Mouse (Mus musculus) fibroblast of lung, adult 2 months (primary cell): ENCODE data around the gene Akap9.
"Not testable (repeated sequence)": the region's sequence is repeated elsewhere in the genome, so short reads cannot be mapped to it uniquely, and the experiment has no call there.

Experiments used
- DNase-seq: peaks from one replicate; pipeline ENCODE4 v3.0.0-alpha.2; 2011; ENCODE audit warnings: low read depth

Gene Akap9

GRCm38 (mm10) chr5:4040372-4040771, 112.5 kb downstream of the Akap9 start:
- DNase-seq: no peak

DNA sequence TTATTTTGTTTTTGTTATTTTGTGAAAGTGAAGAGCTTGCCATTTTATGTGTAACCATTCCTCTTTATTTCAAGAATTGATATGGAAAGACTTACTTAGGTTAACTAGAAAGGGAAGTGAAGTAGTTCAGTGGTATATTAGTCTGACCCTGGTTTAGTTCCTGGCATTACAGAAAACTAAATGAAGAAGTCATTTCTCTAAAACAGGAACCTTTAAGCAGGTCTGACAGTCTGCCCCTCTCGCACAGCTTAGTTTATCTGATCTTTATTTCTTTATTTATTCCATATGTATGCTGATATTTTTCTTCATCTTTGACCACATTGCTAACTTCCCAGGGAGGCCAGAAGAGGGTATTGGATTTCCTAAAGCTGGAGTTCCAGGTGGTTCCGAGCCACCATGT, 113.1 kb downstream of the Akap9 start:
- DNase-seq: no peak

DNA sequence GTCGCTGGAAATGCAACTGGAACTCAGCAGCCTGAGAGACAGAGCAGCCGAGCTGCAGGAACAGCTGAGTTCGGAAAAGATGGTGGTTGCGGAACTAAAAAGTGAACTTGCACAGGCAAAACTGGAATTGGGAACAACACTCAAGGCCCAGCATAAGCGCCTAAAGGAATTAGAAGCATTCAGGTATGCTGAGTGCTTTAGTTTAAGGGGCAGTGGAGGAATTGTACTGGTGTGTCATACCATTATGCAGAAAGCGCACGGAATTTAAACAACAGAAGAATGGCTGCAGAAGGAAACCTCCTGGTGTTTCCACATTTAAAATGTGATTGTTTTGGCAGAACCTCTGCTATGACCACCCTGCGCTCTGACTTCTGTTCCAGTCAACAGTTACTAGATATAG, 132.5 kb downstream of the Akap9 start:
- DNase-seq: no peak

DNA sequence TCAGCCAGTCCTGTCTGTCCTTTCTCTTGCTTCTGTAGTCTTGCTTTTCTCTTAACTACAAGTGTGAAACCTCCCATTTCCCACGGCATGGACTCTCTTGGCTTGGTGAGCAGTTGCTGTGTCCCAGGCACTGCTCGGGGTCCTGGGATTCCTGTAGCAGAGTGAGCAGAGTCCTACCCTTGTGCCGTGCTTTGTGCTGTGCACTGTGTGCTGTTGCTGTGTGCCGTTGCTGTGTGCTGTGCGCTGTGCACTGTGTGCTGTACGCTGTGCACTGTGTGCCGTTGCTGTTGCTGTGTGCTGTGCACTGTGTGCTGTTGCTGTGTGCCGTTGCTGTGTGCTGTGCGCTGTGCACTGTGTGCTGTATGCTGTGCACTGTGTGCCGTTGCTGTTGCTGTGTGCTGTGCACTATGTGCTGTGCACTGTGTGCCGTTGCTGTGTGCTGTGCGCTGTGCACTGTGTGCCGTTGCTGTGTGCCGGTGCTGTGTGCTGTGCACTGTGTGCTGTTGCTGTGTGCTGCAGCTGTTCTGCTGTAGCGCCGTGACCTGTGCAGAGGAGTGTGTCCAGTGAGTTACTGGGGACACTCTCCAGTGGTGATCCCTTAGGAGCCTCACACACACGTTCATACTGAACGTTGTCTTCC, 138.7 kb downstream of the Akap9 start:
- DNase-seq: no peak

DNA sequence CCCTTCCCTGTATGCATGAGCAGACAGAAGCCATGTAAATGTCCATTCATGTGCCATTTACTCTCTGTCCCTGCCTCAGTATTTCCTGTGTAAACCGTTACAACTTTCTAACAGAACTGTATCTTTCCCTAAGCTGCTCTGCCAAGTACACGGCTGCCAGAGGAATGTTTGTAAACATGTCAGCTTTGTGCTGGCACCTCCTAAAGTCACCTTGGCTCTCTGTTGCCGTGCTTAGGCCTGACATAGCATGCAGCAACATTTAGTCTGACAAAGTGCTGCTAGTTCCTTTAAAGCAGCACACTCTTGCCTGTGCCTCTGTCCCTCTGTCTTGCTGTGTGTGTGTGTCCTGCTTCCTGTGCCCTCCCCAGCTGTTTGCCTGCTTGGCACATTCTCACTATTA, 139.3 kb downstream of the Akap9 start:
- no peak for DNase-seq

DNA sequence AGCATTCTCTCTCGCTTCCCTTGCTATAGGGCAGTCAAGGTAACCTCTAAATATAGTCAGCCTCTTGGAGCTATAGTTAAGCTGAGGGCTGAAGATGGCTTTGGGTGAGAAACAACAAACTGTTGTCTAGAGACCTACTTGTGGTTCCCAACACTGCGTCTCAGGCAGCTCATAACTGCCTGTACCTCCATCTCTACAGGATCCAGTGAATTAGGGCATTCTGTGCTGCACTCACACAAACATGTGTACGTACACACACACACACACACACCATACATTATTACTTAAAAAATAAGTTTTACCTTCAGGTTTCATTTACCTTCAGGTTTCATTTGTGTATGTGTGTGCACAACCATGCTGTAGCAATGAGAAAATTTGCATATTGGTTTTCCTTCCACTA, 151.2 kb downstream of the Akap9 start:
- no peak for DNase-seq

DNA sequence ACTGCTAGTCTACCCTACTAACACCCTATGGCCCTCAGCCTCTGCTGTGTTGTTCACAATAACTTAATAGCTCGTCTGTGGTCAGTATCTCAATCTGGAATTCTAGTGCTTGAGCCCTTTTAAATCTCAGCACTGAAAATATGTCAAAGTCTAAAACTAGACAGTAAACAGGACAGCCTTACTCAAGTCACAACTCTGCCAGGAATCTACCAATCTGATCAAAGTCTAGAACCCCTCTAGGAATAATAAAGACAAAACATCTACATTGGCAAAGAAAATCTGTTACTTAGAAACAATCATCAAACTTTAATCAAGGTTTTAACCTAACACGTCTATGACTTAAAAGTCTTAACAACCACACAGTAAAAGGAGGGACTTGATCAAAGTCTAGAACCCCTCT, 153.0 kb downstream of the Akap9 start:
- DNase-seq: no peak

DNA sequence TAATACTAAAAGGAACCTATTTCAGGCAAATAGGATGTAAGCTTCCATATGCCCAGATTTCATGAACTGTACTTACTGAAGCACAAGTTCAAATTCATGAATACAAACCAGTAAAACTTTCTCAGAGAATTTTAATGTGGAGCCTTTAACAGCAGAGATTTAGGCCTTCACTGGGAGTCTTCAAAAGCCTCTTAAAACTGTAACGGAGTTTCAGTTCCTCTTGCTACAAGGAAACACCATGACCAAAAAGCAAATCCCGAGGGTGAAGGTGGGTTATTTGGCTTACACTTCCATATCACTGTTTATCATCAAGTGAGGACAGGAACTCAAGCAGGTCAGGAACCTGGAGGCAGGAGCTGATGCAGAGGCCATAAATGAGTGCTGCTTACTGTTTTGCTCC, 153.7 kb downstream of the Akap9 start:
- no peak for DNase-seq

DNA sequence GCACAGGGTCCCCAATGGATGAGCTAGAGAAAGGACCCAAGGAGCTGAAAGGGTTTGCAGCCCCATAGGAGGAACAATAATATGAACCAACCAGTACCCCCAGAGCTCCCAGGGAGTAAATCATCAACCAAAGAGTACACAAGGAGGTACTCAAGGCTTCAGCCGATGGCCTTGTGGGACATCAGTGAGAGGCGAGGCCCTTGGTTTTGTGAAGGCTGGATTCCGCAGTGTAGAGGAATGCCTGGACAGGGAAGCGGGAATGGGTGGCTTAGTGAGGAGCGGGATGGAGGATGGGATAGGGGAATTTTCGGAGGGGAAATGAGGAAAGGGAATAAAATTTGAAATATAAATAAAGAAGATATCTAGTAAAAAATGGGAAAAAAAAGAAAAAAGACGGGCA, 157.1 kb downstream of the Akap9 start:
- no peak for DNase-seq

DNA sequence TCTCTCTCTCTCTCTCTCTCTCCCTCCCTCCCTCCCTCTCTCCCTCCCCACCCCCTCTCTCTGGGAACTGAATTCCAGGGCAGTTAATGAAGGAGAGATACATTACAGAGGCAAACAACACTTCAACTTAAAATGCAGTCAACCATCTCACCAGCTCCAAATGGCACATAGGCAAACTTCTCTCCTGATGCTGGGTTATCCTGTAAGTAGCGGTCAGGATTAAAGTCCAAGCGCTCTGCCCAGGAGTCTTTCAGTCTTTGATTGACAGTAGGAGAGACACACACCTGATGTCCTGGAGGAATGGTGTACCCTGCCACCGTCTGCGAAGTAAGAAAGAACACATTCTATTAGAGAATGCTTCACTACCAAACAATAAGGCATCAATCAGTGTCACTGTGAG, 158.5 kb downstream of the Akap9 start:
- DNase-seq: no peak

DNA sequence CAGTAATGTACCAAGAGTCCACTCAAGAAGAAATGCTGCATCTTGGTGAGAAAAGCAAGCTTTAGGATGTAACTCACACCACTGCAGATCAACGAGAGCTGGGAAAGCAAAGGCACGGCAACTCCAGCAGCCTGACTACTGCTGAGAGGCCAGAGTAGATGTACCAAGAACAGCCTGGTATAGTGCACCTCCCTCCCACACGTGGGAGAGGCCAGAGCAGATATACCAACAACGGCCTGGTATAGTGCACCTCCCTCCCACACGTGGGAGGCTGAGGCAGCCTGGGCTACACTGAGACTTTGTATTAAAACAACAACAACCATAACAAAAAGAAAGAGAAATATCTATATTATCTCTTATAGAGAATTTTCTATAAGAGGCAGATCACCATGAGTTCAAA, 160.3 kb downstream of the Akap9 start:
- DNase-seq: no peak

DNA sequence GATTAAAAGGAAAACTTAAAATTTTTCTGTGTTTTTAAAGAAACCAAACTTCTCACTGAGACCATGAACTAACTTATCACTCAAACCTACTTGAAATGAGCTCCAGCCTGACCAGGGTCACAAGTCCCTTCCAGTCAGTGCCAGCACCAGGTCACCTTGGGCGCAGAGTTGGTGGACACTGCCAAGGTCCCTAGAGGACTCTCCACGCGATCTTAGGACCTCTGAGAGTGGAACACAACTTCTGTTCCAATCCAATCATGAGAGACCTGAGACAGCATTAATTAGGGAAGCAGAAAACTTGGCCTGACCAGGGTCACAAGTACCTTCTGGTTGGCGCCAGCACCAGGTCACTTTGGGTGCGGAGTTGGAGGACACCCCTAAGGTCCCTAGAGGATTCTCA, 166.6 kb downstream of the Akap9 start:
- no peak for DNase-seq

DNA sequence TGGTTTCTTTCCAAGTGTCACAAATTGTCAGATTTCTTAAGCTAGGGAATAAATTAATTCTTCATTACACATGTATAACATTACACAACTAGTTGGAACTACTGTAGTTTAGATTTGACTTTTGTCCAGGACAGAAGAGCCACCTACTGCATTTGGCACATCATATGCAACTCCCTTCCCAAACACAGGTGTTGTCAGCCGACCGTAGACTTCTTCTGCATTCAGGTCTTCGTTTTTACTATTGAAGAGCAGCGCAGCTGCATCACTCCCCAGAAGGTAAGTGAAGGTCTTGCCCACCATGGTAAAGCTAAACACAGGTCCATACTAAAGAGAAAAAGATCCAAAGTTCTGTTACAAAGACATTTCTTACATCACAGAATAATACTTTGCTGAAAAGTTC, 173.2 kb downstream of the Akap9 start:
- no peak for DNase-seq

GRCm38 (mm10) chr5:4101770-4102169, 173.9 kb downstream of the Akap9 start:
- no peak for DNase-seq

DNA sequence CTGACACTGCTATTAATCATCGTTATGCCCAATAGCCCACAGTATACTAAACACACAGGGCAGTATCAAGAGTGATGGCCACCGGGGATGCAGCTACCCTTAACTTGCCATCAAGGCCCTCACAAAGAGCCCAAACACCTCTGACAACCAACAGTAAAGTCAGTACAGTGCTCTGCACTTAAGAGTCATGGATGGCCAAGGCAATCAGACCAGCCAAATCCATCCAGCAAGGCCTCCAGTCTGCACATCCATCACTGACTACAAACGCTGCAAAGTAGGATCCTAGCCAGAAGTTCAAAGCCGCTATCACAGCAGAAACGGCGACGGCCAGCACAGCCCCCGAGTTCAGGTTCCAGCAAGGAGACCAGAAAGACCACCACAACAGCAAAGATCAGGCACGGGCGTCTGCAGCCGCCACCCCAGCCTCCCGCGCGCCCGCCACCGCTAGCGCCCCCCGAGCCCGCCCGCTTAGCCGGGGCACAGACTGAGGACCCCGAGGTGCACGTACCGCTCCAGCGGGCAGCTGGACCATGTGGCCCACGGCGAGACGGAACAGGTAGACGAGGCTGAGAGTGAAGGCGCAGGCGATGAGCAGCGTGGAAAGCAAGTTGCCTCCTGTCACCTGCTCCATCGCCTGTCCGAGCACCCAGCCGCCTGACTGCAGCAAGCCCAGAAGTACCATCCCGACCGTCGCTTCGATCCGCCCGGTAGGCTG, 175.9 kb downstream of the Akap9 start:
- DNase-seq: peak; percentile 4

- peak; percentile 77 for DNase-seq
Measured at GRCm38 (mm10) chr5:4104341-4105040, 176.6 kb downstream of the Akap9 start, which contains the start of gene Cyp51. TSS of gene Cyp51 (minus strand) at chr5:4104746.

GRCm38 (mm10) chr5:4105651-4106186, 177.9 kb downstream of the Akap9 start:
- DNase-seq: no peak

DNA sequence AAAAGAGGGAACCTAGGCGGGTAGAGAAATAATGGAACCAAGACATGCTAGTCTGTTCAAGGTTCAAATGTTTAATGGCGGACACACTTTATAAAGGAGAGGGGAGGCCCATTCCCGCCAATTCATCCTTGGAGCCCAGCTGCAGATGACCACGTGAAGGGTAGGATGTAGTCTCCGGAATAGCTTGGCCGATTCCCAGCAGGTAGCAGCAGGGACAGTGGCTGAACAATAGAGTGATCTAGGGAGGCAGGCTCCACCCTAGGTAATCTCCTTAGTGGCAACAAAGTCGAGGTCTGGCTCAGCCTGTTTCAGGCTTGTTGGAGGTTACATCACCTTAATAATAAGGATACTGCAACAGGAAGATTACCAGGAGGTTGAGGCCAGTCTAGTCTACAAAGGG, 179.2 kb downstream of the Akap9 start:
- not testable (repeated sequence) for DNase-seq

DNA sequence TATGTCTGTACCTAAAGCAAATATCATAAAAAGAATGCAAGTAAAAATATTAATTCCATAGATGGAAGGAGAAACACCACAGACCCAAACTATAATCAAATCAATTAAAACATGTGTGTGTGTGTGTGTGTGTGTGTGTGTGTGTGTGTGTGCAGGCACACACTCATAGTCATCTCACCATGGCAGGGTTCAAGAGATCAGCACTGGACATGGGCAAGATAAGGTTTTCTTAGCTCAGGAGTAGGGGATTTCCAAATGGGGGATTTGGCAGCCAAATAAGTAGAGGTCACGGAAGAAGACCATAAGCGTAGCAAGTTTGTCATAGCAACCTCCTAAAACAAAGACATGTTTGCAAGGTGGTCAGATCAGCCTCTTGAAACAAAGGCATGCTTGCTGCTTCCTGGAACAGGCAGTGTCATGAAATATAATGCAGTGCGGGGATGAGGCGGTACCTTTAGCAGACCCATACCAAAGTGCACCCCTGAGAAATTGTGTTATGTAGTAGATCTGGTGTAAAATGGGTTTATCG, 184.8 kb downstream of the Akap9 start:
- no peak for DNase-seq
